Mouse (Mus musculus) midbrain, embryonic 10.5 days (tissue): ENCODE measurements around the gene Commd6. TPM values are rescaled to one million over a fixed set of nuclear protein-coding genes. Genes with fewer than 3 reads are reported as not detected.

Source experiments
- DNase-seq: peaks from one replicate; pipeline ENCODE4 v3.0.0-alpha.2; 2017; ENCODE audit warnings: low spot score
- H3K27ac ChIP-seq: fragments of 300-500 bp; sonication (generic); replicated peaks from 2 replicates; pipeline ENCODE4 v1.5.1; 2016; ENCODE audit warnings: mild to moderate bottlenecking
- H3K27me3 ChIP-seq: fragments of 300-500 bp; sonication (generic); 2 replicates; pipeline ENCODE4 v1.6.1; 2016; ENCODE audit warnings: low read depth, mild to moderate bottlenecking; ENCODE audit not compliant: poor library complexity, severe bottlenecking
- H3K36me3 ChIP-seq: fragments of 300-500 bp; sonication (generic); 2 replicates; pipeline ENCODE4 v1.6.1; 2016; ENCODE audit warnings: mild to moderate bottlenecking, moderate library complexity
- H3K4me1 ChIP-seq: fragments of 300-500 bp; sonication (generic); 2 replicates; pipeline ENCODE4 v1.6.1; 2016
- H3K4me3 ChIP-seq: fragments of 300-500 bp; sonication (generic); 2 replicates; pipeline ENCODE4 v1.5.1; 2016; ENCODE audit warnings: mild to moderate bottlenecking, moderate library complexity
- H3K9me3 ChIP-seq: fragments of 300-500 bp; sonication (generic); replicated peaks from 2 replicates; pipeline ENCODE4 v1.6.1; 2016; ENCODE audit warnings: mild to moderate bottlenecking
- WGBS: fragments of 180-500 bp; shearing (Covaris S2); methylation state at CpG from one replicate; pipeline ENCODE4 v1.1.7; 2016; 5-methylcytosine and 5-hydroxymethylcytosine counted together
- polyA plus RNA-seq: library from polyadenylated mRNA; unstranded; fragments of >200 nt; fragmentation: Nextera tagmentation; extraction: Ambion mirVana; gene quantifications from 2 replicates; pipeline ENCODE4 v1.2.1, GENCODE M21; 2016

The Commd6 gene
- polyA plus RNA-seq, 1 experiment from 2014 or later = 113 TPM

GRCm38 (mm10) chr14:101652571-101652970 is 12.1 kb upstream of the Commd6 start:
- H3K4me1 ChIP-seq = peaks cover 14% of the 10 kb centered on the region
- no peak overlapping the region for H3K27ac ChIP-seq
- WGBS = 94% methylated on average over 6 of the region's 6 CpGs
- H3K27me3 ChIP-seq = no peaks in the 10 kb centered on the region
- no peaks in the 10 kb centered on the region for H3K36me3 ChIP-seq
- no peaks in the 10 kb centered on the region for H3K9me3 ChIP-seq
- no peak overlapping the region for H3K4me3 ChIP-seq
- DNase-seq = no peak

- Histone ChIP-seq H3K4me1 (peaks cover 14% of the 10 kb centered on the region), H3K27ac (no peak overlapping the region), H3K27me3 (no peaks in the 10 kb centered on the region), H3K9me3 (no peaks in the 10 kb centered on the region), H3K36me3 (no peaks in the 10 kb centered on the region), H3K4me3 (no peak overlapping the region)
- no peak for DNase-seq
- WGBS = 90% methylated on average over 4 of the region's 4 CpGs
Observed at GRCm38 (mm10) chr14:101650551-101650950, 10.1 kb upstream of the Commd6 start.

- Histone ChIP-seq H3K4me3 (no peak overlapping the region), H3K4me1 (peaks cover under 1% of the 10 kb centered on the region; the same call in 1 of the 2 replicates), H3K27ac (no peak overlapping the region), H3K27me3 (no peaks in the 10 kb centered on the region), H3K36me3 (no peaks in the 10 kb centered on the region), H3K9me3 (no peaks in the 10 kb centered on the region)
- no peak for DNase-seq
- WGBS = 90% methylated on average over 1 of the region's 1 CpGs
Observed at GRCm38 (mm10) chr14:101644948-101645347, 4.5 kb upstream of the Commd6 start.

- 88% methylated on average over 6 of the region's 6 CpGs for WGBS
- Histone ChIP-seq H3K27me3 (no peaks in the 10 kb centered on the region), H3K36me3 (peaks cover 33% of the 10 kb centered on the region), H3K27ac (no peak overlapping the region), H3K4me1 (peaks cover 12% of the 10 kb centered on the region), H3K4me3 (no peak overlapping the region), H3K9me3 (no peaks in the 10 kb centered on the region)
- DNase-seq = no peak
Observed at GRCm38 (mm10) chr14:101637381-101637780, 3.1 kb downstream of the Commd6 start.

GRCm38 (mm10) chr14:101635765-101636164 is 4.7 kb downstream of the Commd6 start:
- Histone ChIP-seq H3K27ac (no peak overlapping the region), H3K27me3 (no peaks in the 10 kb centered on the region), H3K4me3 (no peak overlapping the region), H3K4me1 (peaks cover 12% of the 10 kb centered on the region), H3K9me3 (no peaks in the 10 kb centered on the region), H3K36me3 (peaks cover 42% of the 10 kb centered on the region)
- WGBS = 89% methylated on average over 1 of the region's 1 CpGs
- DNase-seq = no peak

- no peak overlapping the region for H3K4me3 ChIP-seq
- 83% methylated on average over 2 of the region's 2 CpGs for WGBS
- H3K27me3 ChIP-seq = no peaks in the 10 kb centered on the region
- no peaks in the 10 kb centered on the region for H3K9me3 ChIP-seq
- no peak overlapping the region for H3K27ac ChIP-seq
- no peak for DNase-seq
- no peaks in the 10 kb centered on the region for H3K4me1 ChIP-seq
- H3K36me3 ChIP-seq = peaks cover 39% of the 10 kb centered on the region
Observed at GRCm38 (mm10) chr14:101630548-101630947, 9.9 kb downstream of the Commd6 start.

- DNase-seq = no peak
- 87% methylated on average over 5 of the region's 5 CpGs for WGBS
- no peaks in the 10 kb centered on the region for H3K27me3 ChIP-seq
- H3K36me3 ChIP-seq = no peaks in the 10 kb centered on the region
- H3K27ac ChIP-seq = no peak overlapping the region
- no peak overlapping the region for H3K4me3 ChIP-seq
- peaks cover 6% of the 10 kb centered on the region; the same call in 1 of the 2 replicates for H3K4me1 ChIP-seq
- no peaks in the 10 kb centered on the region for H3K9me3 ChIP-seq
Observed at GRCm38 (mm10) chr14:101617680-101618079, 22.8 kb downstream of the Commd6 start.

- peaks cover 6% of the 10 kb centered on the region; the same call in 1 of the 2 replicates for H3K4me1 ChIP-seq
- no peak overlapping the region for H3K27ac ChIP-seq
- H3K9me3 ChIP-seq = no peaks in the 10 kb centered on the region
- DNase-seq = no peak
- no peaks in the 10 kb centered on the region for H3K36me3 ChIP-seq
- H3K27me3 ChIP-seq = no peaks in the 10 kb centered on the region
- no peak overlapping the region for H3K4me3 ChIP-seq
- 82% methylated on average over 9 of the region's 9 CpGs for WGBS
Observed at GRCm38 (mm10) chr14:101616178-101616577, 24.3 kb downstream of the Commd6 start.

- DNase-seq = no peak
- Histone ChIP-seq H3K4me3 (no peak overlapping the region), H3K27me3 (peaks cover 2% of the 10 kb centered on the region; the same call in 1 of the 2 replicates), H3K9me3 (no peaks in the 10 kb centered on the region), H3K36me3 (no peaks in the 10 kb centered on the region), H3K27ac (no peak overlapping the region), H3K4me1 (peaks cover 13% of the 10 kb centered on the region; the same call in 1 of the 2 replicates)
- 71% methylated on average over 1 of the region's 1 CpGs for WGBS
Observed at GRCm38 (mm10) chr14:101613206-101613605, 27.3 kb downstream of the Commd6 start.

GRCm38 (mm10) chr14:101610701-101611100 is 29.8 kb downstream of the Commd6 start:
- Histone ChIP-seq H3K27me3 (peaks cover 23% of the 10 kb centered on the region), H3K4me1 (peaks cover 24% of the 10 kb centered on the region), H3K27ac (no peak overlapping the region), H3K9me3 (no peaks in the 10 kb centered on the region), H3K4me3 (no peak overlapping the region), H3K36me3 (no peaks in the 10 kb centered on the region)
- DNase-seq = no peak
- 80% methylated on average over 10 of the region's 10 CpGs for WGBS

GRCm38 (mm10) chr14:101608519-101609368 is 31.7 kb downstream of the Commd6 start, which contains the start of gene Tbc1d4:
Tbc1d4 (minus strand) TSS chr14:101609191.
- DNase-seq = peak; percentile 79
- H3K4me3 ChIP-seq = peak within 1 kb of the TSS; percentile 78
- peaks cover 23% of the 10 kb centered on the region for H3K27me3 ChIP-seq
- peak within 1 kb of the TSS; percentile 81 for H3K27ac ChIP-seq
- H3K4me1 ChIP-seq = peaks cover 24% of the 10 kb centered on the region
- H3K36me3 ChIP-seq = no peaks in the 10 kb centered on the region
- H3K9me3 ChIP-seq = no peaks in the 10 kb centered on the region
- under 1% methylated on average over 62 of the region's 62 CpGs for WGBS

GRCm38 (mm10) chr14:101607631-101608518 is 32.6 kb downstream of the Commd6 start:
- Histone ChIP-seq H3K4me3 (peak overlapping the region; percentile 78), H3K27ac (peak overlapping the region; percentile 81), H3K27me3 (peaks cover 23% of the 10 kb centered on the region), H3K36me3 (no peaks in the 10 kb centered on the region), H3K9me3 (no peaks in the 10 kb centered on the region), H3K4me1 (peaks cover 24% of the 10 kb centered on the region)
- peak; percentile 63 for DNase-seq
- WGBS = under 1% methylated on average over 62 of the region's 62 CpGs
